Mouse (Mus musculus): ENCODE data around the gene Art1. TPM values are rescaled to one million over a fixed set of nuclear protein-coding genes. Genes with fewer than 3 reads are reported as not detected.

Art1 gene
- polyA plus RNA-seq, 1 experiment from 2014 or later, result not detected

- Histone ChIP-seq H3K36me3 (ENCODE audit: inconsistent target) (peaks cover 70% of the 10 kb centered on the region), H3K4me3 (ENCODE audit: inconsistent target) (no peak overlapping the region), H3K27ac (no peak overlapping the region), H3K79me2 (ENCODE audit: inconsistent target) (no peaks in the 10 kb centered on the region)
- WGBS (ENCODE audit: missing documents), result 87% methylated on average over 1 of the region's 1 CpGs
These were observed 35.9 kb downstream of the Art1 start for GRCm38 (mm10) chr7:102137464-102137863.

GRCm38 (mm10) chr7:102137898-102138297, 36.4 kb downstream of the Art1 start:
- WGBS (ENCODE audit: missing documents), result 93% methylated on average over 3 of the region's 5 CpGs

GRCm38 (mm10) chr7:102153691-102154090, 52.1 kb downstream of the Art1 start:
- no peak overlapping the region for H3K4me3 ChIP-seq (ENCODE audit: inconsistent target)
- peaks cover 41% of the 10 kb centered on the region; the same call in 1 of the 2 replicates for H3K36me3 ChIP-seq (ENCODE audit: inconsistent target)
- 0 out of 2 replicates have a peak overlapping the region, but pooled peaks have one; percentile 17 for H3K27ac ChIP-seq
- whole genome bisulfite sequencing (ENCODE audit: missing documents), result 44% methylated on average over 5 of the region's 5 CpGs
- no peaks in the 10 kb centered on the region for H3K79me2 ChIP-seq (ENCODE audit: inconsistent target)

More at GRCm38 (mm10) chr7:102137898-102138297, 36.4 kb downstream of the Art1 start:
- peaks cover 66% of the 10 kb centered on the region for H3K36me3 ChIP-seq (ENCODE audit: inconsistent target)
- no peak overlapping the region for H3K27ac ChIP-seq
- H3K4me3 ChIP-seq (ENCODE audit: inconsistent target), result no peak overlapping the region
- no peaks in the 10 kb centered on the region for H3K79me2 ChIP-seq (ENCODE audit: inconsistent target)

Other genes with a start within 250 kb of the Art1 start
- 21.1 to 134 TPM (median 134 TPM) in 3 replicates for gene Folr2, start 244.5 kb upstream of the Art1 start, polyA plus RNA-seq (2018)
- gene Anapc15, start 238.0 kb upstream of the Art1 start, polyA plus RNA-seq (2018), result 80.5 to 140 TPM (median 104 TPM) in 3 replicates
- 0.50 to 0.59 TPM in 2 of 3 replicates, not detected in the other for gene Folr1, start 231.0 kb upstream of the Art1 start, polyA plus RNA-seq (2018)
- 249 to 321 TPM (median 295 TPM) in 3 replicates for gene Lamtor1, start 195.8 kb upstream of the Art1 start, polyA plus RNA-seq (2018)
- 0.09 to 0.23 TPM (median 0.21 TPM) in 3 replicates for gene Tomt, start 195.4 kb upstream of the Art1 start, polyA plus RNA-seq (2018)
- gene Lrrc51, start 167.8 kb upstream of the Art1 start, polyA plus RNA-seq (2018), result 1.2 to 2.8 TPM (median 2.0 TPM) in 3 replicates
- gene Numa1, start 167.6 kb upstream of the Art1 start, polyA plus RNA-seq (2018), result 61.1 to 130 TPM (median 82.9 TPM) in 3 replicates
- gene Il18bp, start 83.1 kb upstream of the Art1 start, polyA plus RNA-seq (2018), result 56.7 to 120 TPM (median 96.3 TPM) in 3 replicates
- 17.9 to 24.1 TPM (median 19.6 TPM) in 3 replicates for gene Rnf121, start 36.3 kb upstream of the Art1 start, polyA plus RNA-seq (2018)
- 9.5 to 11.5 TPM (median 11.5 TPM) in 3 replicates for gene Xndc1, start 36.2 kb upstream of the Art1 start, polyA plus RNA-seq (2018)
- gene Xntrpc, start 36.0 kb upstream of the Art1 start, polyA plus RNA-seq (2018), result 0.07 to 0.19 TPM in 2 of 3 replicates, not detected in the other
- 0.13 TPM in 1 of 3 replicates, not detected in the others for gene Trpc2, start 18.6 kb upstream of the Art1 start, polyA plus RNA-seq (2018)
- not detected in 3 replicates for gene Art5, start 7.7 kb downstream of the Art1 start, polyA plus RNA-seq (2018)
- not detected in 3 replicates for gene Chrna10, start 15.1 kb downstream of the Art1 start, polyA plus RNA-seq (2018)
- gene Nup98, start 108.4 kb downstream of the Art1 start, polyA plus RNA-seq (2018), result 30.0 to 31.7 TPM (median 30.9 TPM) in 3 replicates
- gene Pgap2, start 108.5 kb downstream of the Art1 start, polyA plus RNA-seq (2018), result 35.9 to 98.6 TPM (median 72.6 TPM) in 3 replicates
- gene Rhog, start 154.3 kb downstream of the Art1 start, polyA plus RNA-seq (2018), result 307 to 396 TPM (median 393 TPM) in 3 replicates
- 32.9 to 38.1 TPM (median 35.0 TPM) in 3 replicates for gene Stim1, start 166.1 kb downstream of the Art1 start, polyA plus RNA-seq (2018)

All from macrophage (primary cell).